Mouse (Mus musculus): ENCODE results near the gene Stx6. TPM values are rescaled to one million over a fixed set of nuclear protein-coding genes. Genes with fewer than 3 reads are reported as not detected.

Stx6 gene
- polyA plus RNA-seq, 1 experiment from 2014 or later: 93.3 TPM

DNA sequence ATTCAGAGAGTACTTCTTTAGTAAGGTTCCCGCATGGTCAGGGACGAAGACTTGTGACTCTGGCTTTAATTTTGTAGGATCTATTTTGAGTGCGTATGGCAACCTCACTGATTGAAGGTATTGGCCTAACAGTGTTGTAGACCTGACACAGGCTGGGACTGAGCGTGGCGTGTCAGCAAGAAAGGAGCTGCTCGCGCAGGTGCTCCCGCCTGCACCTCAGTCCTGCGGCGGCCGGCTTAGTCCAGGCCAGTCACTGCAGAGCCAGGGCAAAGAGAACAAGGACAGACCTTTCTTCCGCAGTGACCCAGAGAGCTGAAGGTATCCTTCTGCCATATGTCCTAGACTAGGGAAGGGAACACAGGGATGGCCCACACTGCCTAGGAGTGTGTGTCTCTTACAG, 45.4 kb downstream of the Stx6 start:
- Histone ChIP-seq H3K27ac (replicated peaks; ENCODE audit: low read depth, low read length) (peak overlapping the region; percentile 28; the same call in 1 of the 2 replicates), H3K4me1 (ENCODE audit: control insufficient read depth, insufficient read depth, low read length) (no peaks in the 10 kb centered on the region), H3K36me3 (replicated peaks; ENCODE audit: control insufficient read depth, insufficient read depth, low read depth, low read length) (peaks cover 3% of the 10 kb centered on the region), H3K9me3 (replicated peaks; ENCODE audit: control insufficient read depth, low read length) (no peaks in the 10 kb centered on the region), H3K4me2 (ENCODE audit: low read depth, low read length) (no peak overlapping the region), H3K27me3 (ENCODE audit: control insufficient read depth, insufficient read depth, low read length) (no peaks in the 10 kb centered on the region), H3K9ac (replicated peaks; ENCODE audit: low read length) (no peak overlapping the region), H3K4me3 (ENCODE audit: low read depth, low read length) (no peak overlapping the region)
- DNase-seq (ENCODE audit: low spot score) (no peak), ATAC-seq (replicated peaks; ENCODE audit: insufficient number of reproducible peaks, low FRiP score, low TSS enrichment, low read depth) (no peak; the same call in 1 of the 2 replicates)
- WGBS: 92% methylated on average over 12 of the region's 12 CpGs

GRCm38 (mm10) chr1:155204560-155205162, 46.1 kb downstream of the Stx6 start:
- peaks cover 3% of the 10 kb centered on the region for H3K36me3 ChIP-seq (replicated peaks; ENCODE audit: control insufficient read depth, insufficient read depth, low read depth, low read length)

GRCm38 (mm10) chr1:155205311-155205710, 46.8 kb downstream of the Stx6 start:
- H3K36me3 ChIP-seq (replicated peaks; ENCODE audit: control insufficient read depth, insufficient read depth, low read depth, low read length): peaks cover 3% of the 10 kb centered on the region
- H3K27me3 ChIP-seq (ENCODE audit: control insufficient read depth, insufficient read depth, low read length): no peaks in the 10 kb centered on the region
- no peaks in the 10 kb centered on the region for H3K9me3 ChIP-seq (replicated peaks; ENCODE audit: control insufficient read depth, low read length)
- DNase-seq (ENCODE audit: low spot score) (no peak), ATAC-seq (replicated peaks; ENCODE audit: insufficient number of reproducible peaks, low FRiP score, low TSS enrichment, low read depth) (no peak)
- H3K9ac ChIP-seq (replicated peaks; ENCODE audit: low read length): no peak overlapping the region
- no peak overlapping the region for H3K27ac ChIP-seq (replicated peaks; ENCODE audit: low read depth, low read length)
- no peaks in the 10 kb centered on the region for H3K4me1 ChIP-seq (ENCODE audit: control insufficient read depth, insufficient read depth, low read length)
- no peak overlapping the region for H3K4me2 ChIP-seq (ENCODE audit: low read depth, low read length)
- WGBS: 58% methylated on average over 7 of the region's 7 CpGs
- no peak overlapping the region for H3K4me3 ChIP-seq (ENCODE audit: low read depth, low read length)

More at GRCm38 (mm10) chr1:155204560-155205162, 46.1 kb downstream of the Stx6 start:
- 85% methylated on average over 8 of the region's 8 CpGs for WGBS
- H3K4me3 ChIP-seq (ENCODE audit: low read depth, low read length): no peak overlapping the region
- H3K4me1 ChIP-seq (ENCODE audit: control insufficient read depth, insufficient read depth, low read length): no peaks in the 10 kb centered on the region
- H3K4me2 ChIP-seq (ENCODE audit: low read depth, low read length): no peak overlapping the region
- no peak for ATAC-seq (replicated peaks; ENCODE audit: insufficient number of reproducible peaks, low FRiP score, low TSS enrichment, low read depth)
- no peaks in the 10 kb centered on the region for H3K9me3 ChIP-seq (replicated peaks; ENCODE audit: control insufficient read depth, low read length)
- no peak overlapping the region for H3K9ac ChIP-seq (replicated peaks; ENCODE audit: low read length)
- no peak overlapping the region for H3K27ac ChIP-seq (replicated peaks; ENCODE audit: low read depth, low read length)
- DNase-seq (ENCODE audit: low spot score): no peak
- no peaks in the 10 kb centered on the region for H3K27me3 ChIP-seq (ENCODE audit: control insufficient read depth, insufficient read depth, low read length)

DNA sequence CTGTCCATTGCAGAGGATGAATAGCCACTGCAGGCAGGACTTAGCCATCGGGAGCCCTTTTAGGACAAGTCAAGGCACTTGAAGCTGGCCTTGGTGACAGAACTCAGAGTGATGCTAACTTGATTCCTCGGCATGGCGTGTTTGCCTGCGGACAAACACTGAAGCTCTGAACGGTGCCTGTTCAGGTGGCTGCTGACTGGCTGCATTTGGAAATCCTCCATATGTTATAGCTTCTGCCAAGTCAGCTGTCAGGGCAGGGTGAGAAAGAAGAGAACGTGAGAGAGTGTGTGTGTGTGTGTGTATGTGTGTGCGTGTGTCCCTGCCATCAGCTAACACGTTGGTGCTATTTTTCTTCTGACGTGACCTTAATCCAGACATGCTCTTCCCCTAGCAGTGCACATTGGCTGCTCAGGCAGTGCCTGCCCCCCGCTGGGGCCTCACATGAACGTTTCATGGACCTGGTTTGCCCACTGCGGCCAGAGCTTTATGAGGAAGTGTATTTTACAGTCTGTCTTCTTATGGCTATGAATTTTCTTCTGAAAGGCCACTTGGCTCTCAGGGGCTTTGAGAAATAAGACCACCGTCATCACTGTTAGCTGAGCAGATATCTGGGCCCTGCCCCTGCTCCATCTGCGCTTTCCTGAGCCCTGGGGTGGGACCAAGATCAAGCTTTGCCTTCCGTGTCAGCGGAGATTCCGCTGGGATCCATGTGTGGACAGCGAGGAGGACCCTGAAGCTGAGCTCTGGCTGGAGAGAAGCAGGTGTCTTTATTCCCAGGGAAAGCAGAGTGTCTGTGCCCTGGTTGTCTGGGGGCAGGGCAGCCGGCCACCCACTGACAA, 47.5 kb downstream of the Stx6 start:
- Histone ChIP-seq H3K4me2 (ENCODE audit: low read depth, low read length) (no peak overlapping the region), H3K36me3 (replicated peaks; ENCODE audit: control insufficient read depth, insufficient read depth, low read depth, low read length) (peaks cover 3% of the 10 kb centered on the region), H3K9me3 (replicated peaks; ENCODE audit: control insufficient read depth, low read length) (no peaks in the 10 kb centered on the region), H3K4me3 (ENCODE audit: low read depth, low read length) (no peak overlapping the region), H3K27ac (replicated peaks; ENCODE audit: low read depth, low read length) (no peak overlapping the region), H3K27me3 (ENCODE audit: control insufficient read depth, insufficient read depth, low read length) (no peaks in the 10 kb centered on the region), H3K9ac (replicated peaks; ENCODE audit: low read length) (no peak overlapping the region), H3K4me1 (ENCODE audit: control insufficient read depth, insufficient read depth, low read length) (peaks cover 2% of the 10 kb centered on the region)
- ATAC-seq (replicated peaks; ENCODE audit: insufficient number of reproducible peaks, low FRiP score, low TSS enrichment, low read depth) (no peak), DNase-seq (ENCODE audit: low spot score) (no peak)
- WGBS: 82% methylated on average over 19 of the region's 19 CpGs

- peaks cover 13% of the 10 kb centered on the region for H3K4me1 ChIP-seq (ENCODE audit: control insufficient read depth, insufficient read depth, low read length)
- H3K27me3 ChIP-seq (ENCODE audit: control insufficient read depth, insufficient read depth, low read length): no peaks in the 10 kb centered on the region
- no peak overlapping the region for H3K9ac ChIP-seq (replicated peaks; ENCODE audit: low read length)
- H3K4me2 ChIP-seq (ENCODE audit: low read depth, low read length): no peak overlapping the region
- H3K9me3 ChIP-seq (replicated peaks; ENCODE audit: control insufficient read depth, low read length): no peaks in the 10 kb centered on the region
- 80% methylated on average over 3 of the region's 3 CpGs for WGBS
- no peak for DNase-seq (ENCODE audit: low spot score)
- ATAC-seq (replicated peaks; ENCODE audit: insufficient number of reproducible peaks, low FRiP score, low TSS enrichment, low read depth): no peak
- no peaks in the 10 kb centered on the region; the same call in 1 of the 2 replicates for H3K36me3 ChIP-seq (replicated peaks; ENCODE audit: control insufficient read depth, insufficient read depth, low read depth, low read length)
- no peak overlapping the region for H3K27ac ChIP-seq (replicated peaks; ENCODE audit: low read depth, low read length)
- no peak overlapping the region for H3K4me3 ChIP-seq (ENCODE audit: low read depth, low read length)
These were observed 49.3 kb downstream of the Stx6 start for GRCm38 (mm10) chr1:155207859-155208258.

DNA sequence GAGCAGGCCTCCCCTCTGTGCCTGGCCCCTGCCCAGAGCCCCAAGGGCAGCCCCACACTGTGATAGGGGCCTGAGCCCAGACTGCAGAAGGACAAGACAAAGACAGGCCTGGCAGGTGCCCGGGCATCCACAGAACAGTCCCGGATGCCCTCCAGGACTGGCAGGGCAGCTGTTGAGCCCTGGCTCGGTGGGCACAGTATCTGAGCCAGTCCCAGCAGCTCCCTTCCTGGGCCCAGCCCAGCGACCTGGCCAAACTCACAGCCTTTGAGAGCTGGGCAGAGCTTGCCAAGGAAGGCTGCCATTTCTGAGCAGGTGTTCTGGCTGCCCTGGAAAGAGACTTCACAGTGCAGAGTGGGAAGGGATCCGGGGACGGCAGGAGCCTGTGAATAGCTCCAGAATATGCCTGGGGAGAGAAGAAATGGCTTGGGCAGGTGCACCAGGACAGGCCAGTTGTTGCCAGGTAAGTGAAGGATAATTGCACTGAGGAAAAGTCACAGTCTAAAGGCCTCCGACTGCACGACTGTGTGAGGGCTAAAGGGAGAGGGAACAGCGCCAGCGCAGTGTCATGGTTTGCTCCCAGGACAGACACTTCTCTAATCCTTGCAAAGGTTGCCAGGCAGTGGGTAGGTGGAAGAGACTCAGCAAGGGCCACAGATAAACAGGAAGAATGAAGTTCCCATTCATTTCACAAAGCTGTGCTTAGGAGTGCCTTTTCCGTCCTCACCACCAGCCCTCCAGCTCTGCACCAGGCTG, 51.7 kb downstream of the Stx6 start:
- no peak for DNase-seq (ENCODE audit: low spot score)

GRCm38 (mm10) chr1:155211017-155211416, 52.5 kb downstream of the Stx6 start:
- no peak overlapping the region for H3K4me2 ChIP-seq (ENCODE audit: low read depth, low read length)
- H3K36me3 ChIP-seq (replicated peaks; ENCODE audit: control insufficient read depth, insufficient read depth, low read depth, low read length): no peaks in the 10 kb centered on the region
- WGBS: 12% methylated on average over 7 of the region's 7 CpGs
- H3K4me1 ChIP-seq (ENCODE audit: control insufficient read depth, insufficient read depth, low read length): peaks cover 19% of the 10 kb centered on the region
- no peak overlapping the region for H3K4me3 ChIP-seq (ENCODE audit: low read depth, low read length)
- ATAC-seq (replicated peaks; ENCODE audit: insufficient number of reproducible peaks, low FRiP score, low TSS enrichment, low read depth) (no peak), DNase-seq (ENCODE audit: low spot score) (peak; percentile 51)
- no peaks in the 10 kb centered on the region for H3K9me3 ChIP-seq (replicated peaks; ENCODE audit: control insufficient read depth, low read length)
- peak overlapping the region; percentile 23; the same call in 1 of the 2 replicates for H3K9ac ChIP-seq (replicated peaks; ENCODE audit: low read length)
- H3K27ac ChIP-seq (replicated peaks; ENCODE audit: low read depth, low read length): 0 out of 2 replicates have a peak overlapping the region, but pooled peaks have one; percentile 38
- no peaks in the 10 kb centered on the region for H3K27me3 ChIP-seq (ENCODE audit: control insufficient read depth, insufficient read depth, low read length)

More for the DNA sequence above, 51.7 kb downstream of the Stx6 start:
- H3K27ac ChIP-seq (replicated peaks; ENCODE audit: low read depth, low read length): no peak overlapping the region
- H3K4me2 ChIP-seq (ENCODE audit: low read depth, low read length): no peak overlapping the region
- no peaks in the 10 kb centered on the region for H3K36me3 ChIP-seq (replicated peaks; ENCODE audit: control insufficient read depth, insufficient read depth, low read depth, low read length)
- no peak for ATAC-seq (replicated peaks; ENCODE audit: insufficient number of reproducible peaks, low FRiP score, low TSS enrichment, low read depth)
- H3K9ac ChIP-seq (replicated peaks; ENCODE audit: low read length): 0 out of 2 replicates have a peak overlapping the region, but pooled peaks have one; percentile 5
- no peaks in the 10 kb centered on the region for H3K27me3 ChIP-seq (ENCODE audit: control insufficient read depth, insufficient read depth, low read length)
- WGBS: 74% methylated on average over 11 of the region's 11 CpGs
- no peaks in the 10 kb centered on the region for H3K9me3 ChIP-seq (replicated peaks; ENCODE audit: control insufficient read depth, low read length)
- H3K4me3 ChIP-seq (ENCODE audit: low read depth, low read length): no peak overlapping the region
- peaks cover 19% of the 10 kb centered on the region for H3K4me1 ChIP-seq (ENCODE audit: control insufficient read depth, insufficient read depth, low read length)
